Mouse (Mus musculus) splenic B cell, adult 2 months (primary cell): ENCODE results near the gene Tmem108.

ENCODE experiments used
- DNase-seq: peaks from one replicate; pipeline ENCODE4 v3.0.0-alpha.2; 2011; ENCODE audit warnings: low read depth, low spot score
- H3K27me3 ChIP-seq: 2 replicates; pipeline ENCODE4 v1.6.1; 2012; ENCODE audit warnings: mild to moderate bottlenecking, low read length, moderate library complexity, mixed read lengths; ENCODE audit not compliant: control insufficient read depth, poor library complexity, insufficient read depth, severe bottlenecking
- H3K36me3 ChIP-seq: 2 replicates; pipeline ENCODE4 v1.6.1; 2012; ENCODE audit warnings: mild to moderate bottlenecking, low read length, moderate library complexity, mixed read lengths; ENCODE audit not compliant: control insufficient read depth, poor library complexity, insufficient read depth, severe bottlenecking

Gene Tmem108

GRCm38 (mm10) chr9:103524600-103524999 lies 237.0 kb downstream of the Tmem108 start:
- no peaks in the 10 kb centered on the region for H3K36me3 ChIP-seq
- DNase-seq, result no peak
- no peaks in the 10 kb centered on the region for H3K27me3 ChIP-seq

- no peaks in the 10 kb centered on the region for H3K36me3 ChIP-seq
- DNase-seq, result no peak
- no peaks in the 10 kb centered on the region for H3K27me3 ChIP-seq
These were observed 237.8 kb downstream of the Tmem108 start for GRCm38 (mm10) chr9:103523742-103524403.

- DNase-seq, result no peak
- no peaks in the 10 kb centered on the region for H3K36me3 ChIP-seq
- H3K27me3 ChIP-seq, result no peaks in the 10 kb centered on the region
These were observed 238.6 kb downstream of the Tmem108 start for GRCm38 (mm10) chr9:103523008-103523407.

- H3K27me3 ChIP-seq, result no peaks in the 10 kb centered on the region
- DNase-seq, result no peak
These were observed 247.8 kb downstream of the Tmem108 start for GRCm38 (mm10) chr9:103513884-103514283.

GRCm38 (mm10) chr9:103512257-103512656 lies 249.4 kb downstream of the Tmem108 start:
- no peak for DNase-seq
- Histone ChIP-seq H3K27me3 (no peaks in the 10 kb centered on the region), H3K36me3 (no peaks in the 10 kb centered on the region)

More at GRCm38 (mm10) chr9:103513884-103514283, 247.8 kb downstream of the Tmem108 start:
- no peaks in the 10 kb centered on the region for H3K36me3 ChIP-seq

GRCm38 (mm10) chr9:103506968-103507584 lies 254.6 kb downstream of the Tmem108 start:
- Histone ChIP-seq H3K27me3 (no peaks in the 10 kb centered on the region), H3K36me3 (no peaks in the 10 kb centered on the region)
- no peak for DNase-seq

GRCm38 (mm10) chr9:103505067-103505466 lies 256.6 kb downstream of the Tmem108 start:
- DNase-seq, result no peak
- no peaks in the 10 kb centered on the region for H3K36me3 ChIP-seq
- no peaks in the 10 kb centered on the region for H3K27me3 ChIP-seq

- DNase-seq, result no peak
- Histone ChIP-seq H3K36me3 (no peaks in the 10 kb centered on the region), H3K27me3 (no peaks in the 10 kb centered on the region)
These were observed 257.0 kb downstream of the Tmem108 start for GRCm38 (mm10) chr9:103504646-103505045.

GRCm38 (mm10) chr9:103503586-103504298 lies 257.9 kb downstream of the Tmem108 start:
- DNase-seq, result no peak
- no peaks in the 10 kb centered on the region for H3K27me3 ChIP-seq
- H3K36me3 ChIP-seq, result no peaks in the 10 kb centered on the region

- Histone ChIP-seq H3K27me3 (no peaks in the 10 kb centered on the region), H3K36me3 (no peaks in the 10 kb centered on the region)
- DNase-seq, result no peak
These were observed 259.0 kb downstream of the Tmem108 start for GRCm38 (mm10) chr9:103502655-103503054.

- DNase-seq, result peak; percentile 31
- H3K27me3 ChIP-seq, result no peaks in the 10 kb centered on the region
- no peaks in the 10 kb centered on the region for H3K36me3 ChIP-seq
These were observed 259.7 kb downstream of the Tmem108 start for GRCm38 (mm10) chr9:103501861-103502364.

GRCm38 (mm10) chr9:103499366-103499765 lies 262.3 kb downstream of the Tmem108 start:
- DNase-seq, result no peak
- H3K27me3 ChIP-seq, result no peaks in the 10 kb centered on the region
- H3K36me3 ChIP-seq, result no peaks in the 10 kb centered on the region

GRCm38 (mm10) chr9:103498699-103499098 lies 262.9 kb downstream of the Tmem108 start:
- Histone ChIP-seq H3K36me3 (no peaks in the 10 kb centered on the region), H3K27me3 (no peaks in the 10 kb centered on the region)
- DNase-seq, result no peak

- Histone ChIP-seq H3K36me3 (no peaks in the 10 kb centered on the region), H3K27me3 (no peaks in the 10 kb centered on the region)
- DNase-seq, result peak; percentile 27
These were observed 266.2 kb downstream of the Tmem108 start for GRCm38 (mm10) chr9:103495391-103495790.
